Mouse (Mus musculus): Measurements from ENCODE around the gene Tmem191c. TPM values are rescaled to one million over a fixed set of nuclear protein-coding genes. Genes with fewer than 3 reads are reported as not detected.

Tmem191c gene
- total and polyA plus RNA-seq, 3 experiments, result 4.5 to 27.8 (median 21.6) TPM

DNA sequence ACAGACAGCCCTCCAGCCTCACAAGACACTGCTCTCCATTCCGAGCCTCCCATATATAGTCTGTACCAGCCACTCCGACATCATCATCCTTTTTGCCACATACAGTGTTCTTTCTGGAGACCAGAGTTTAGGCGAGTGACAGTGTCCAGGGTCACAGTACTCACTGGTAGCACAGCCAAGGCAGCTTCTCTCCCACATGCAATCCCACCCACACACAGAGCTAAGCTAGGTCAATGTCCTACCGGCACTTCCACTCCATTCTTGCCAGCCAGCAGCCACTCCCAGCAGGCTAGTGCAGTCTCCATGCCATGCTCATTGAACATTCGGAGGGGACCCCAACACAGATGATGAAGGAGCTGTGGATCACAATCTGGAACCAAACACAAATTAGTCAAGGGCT is 31.6 kb downstream of the Tmem191c start:
- Histone ChIP-seq H3K9me3 (replicated peaks) (no peaks in the 10 kb centered on the region), H3K36me3 (replicated peaks) (peaks cover 81% of the 10 kb centered on the region), H3K4me3 (ENCODE audit: low read depth, low read length) (no peak overlapping the region), H3K27me3 (ENCODE audit: insufficient read depth, low read length) (no peaks in the 10 kb centered on the region), H3K4me1 (ENCODE audit: insufficient read depth, low read depth, low read length) (no peaks in the 10 kb centered on the region)
- no peak for ATAC-seq (ENCODE audit: extremely low read depth, insufficient number of reproducible peaks, low FRiP score, poor library complexity, severe bottlenecking)
- TF ChIP-seq TAL1 (conservative IDR thresholded peaks at IDR 0.05; ENCODE audit: low read depth, low read length) (no peak), CTCF (IDR thresholded peaks at IDR 0.05; ENCODE audit: low read depth, low read length) (no peak), GATA1 (IDR thresholded peaks at IDR 0.05; ENCODE audit: borderline replicate concordance, low read length) (no peak), POLR2AphosphoS5 (IDR thresholded peaks at IDR 0.05; ENCODE audit: insufficient replicate concordance, low read depth, low read length) (no peak), GATA2 (IDR thresholded peaks at IDR 0.05; ENCODE audit: borderline replicate concordance, low read depth, low read length) (no peak)
- DNase-seq (ENCODE audit: low spot score), result no peak

DNA sequence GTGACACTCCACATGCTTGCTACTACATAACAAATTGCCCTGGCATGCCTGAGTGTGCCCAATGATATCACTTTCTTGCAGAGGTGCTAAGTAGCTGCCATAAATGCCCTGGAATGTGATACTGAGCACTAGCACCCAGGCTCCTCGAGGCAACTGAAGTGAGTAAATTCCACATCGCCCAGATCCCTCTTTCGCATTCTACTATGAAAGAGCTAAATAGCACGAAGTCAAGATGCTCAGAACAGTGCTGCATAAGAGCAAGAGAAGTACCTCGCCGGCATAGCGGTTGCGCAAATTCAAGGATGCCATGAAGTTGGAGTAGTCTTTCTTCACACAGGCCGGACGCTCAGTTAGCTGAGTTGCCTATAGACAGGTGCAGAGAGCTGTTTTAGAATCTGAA is 33.2 kb downstream of the Tmem191c start:
- H3K4me1 ChIP-seq (ENCODE audit: insufficient read depth, low read depth, low read length), result no peaks in the 10 kb centered on the region
- no peak overlapping the region for H3K4me3 ChIP-seq (ENCODE audit: low read depth, low read length)
- peaks cover 71% of the 10 kb centered on the region for H3K36me3 ChIP-seq (replicated peaks)
- TF ChIP-seq GATA2 (IDR thresholded peaks at IDR 0.05; ENCODE audit: borderline replicate concordance, low read depth, low read length) (no peak), TAL1 (conservative IDR thresholded peaks at IDR 0.05; ENCODE audit: low read depth, low read length) (no peak), POLR2AphosphoS5 (IDR thresholded peaks at IDR 0.05; ENCODE audit: insufficient replicate concordance, low read depth, low read length) (no peak), GATA1 (IDR thresholded peaks at IDR 0.05; ENCODE audit: borderline replicate concordance, low read length) (no peak), CTCF (IDR thresholded peaks at IDR 0.05; ENCODE audit: low read depth, low read length) (no peak)
- DNase-seq (ENCODE audit: low spot score) (no peak), ATAC-seq (ENCODE audit: extremely low read depth, insufficient number of reproducible peaks, low FRiP score, poor library complexity, severe bottlenecking) (no peak)
- H3K9me3 ChIP-seq (replicated peaks), result no peaks in the 10 kb centered on the region
- no peaks in the 10 kb centered on the region for H3K27me3 ChIP-seq (ENCODE audit: insufficient read depth, low read length)

DNA sequence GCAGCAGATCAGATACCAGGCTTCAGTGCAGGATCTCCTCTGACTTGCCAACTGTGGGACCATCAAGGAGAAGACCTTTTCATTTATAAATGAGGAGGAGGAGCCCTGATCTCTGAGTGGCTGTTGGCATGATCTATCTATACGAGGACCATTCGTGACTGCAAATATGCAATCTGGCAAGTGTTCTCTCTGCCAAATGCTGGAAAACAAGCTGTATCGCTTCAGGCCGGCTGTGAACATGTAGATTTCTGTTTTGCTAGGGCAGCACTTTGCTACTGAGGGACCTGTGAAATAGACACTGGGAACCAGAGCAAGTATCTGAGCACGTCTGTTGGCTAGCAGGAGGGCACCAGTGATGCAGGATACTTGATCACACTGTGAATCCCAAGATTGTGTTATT is 36.7 kb downstream of the Tmem191c start:
- no peak for ATAC-seq (ENCODE audit: extremely low read depth, insufficient number of reproducible peaks, low FRiP score, poor library complexity, severe bottlenecking)
- TF ChIP-seq GATA1 (IDR thresholded peaks at IDR 0.05; ENCODE audit: borderline replicate concordance, low read length), result no peak
- no peak for TF ChIP-seq POLR2AphosphoS5 (IDR thresholded peaks at IDR 0.05; ENCODE audit: insufficient replicate concordance, low read depth, low read length)
- TF ChIP-seq TAL1 (conservative IDR thresholded peaks at IDR 0.05; ENCODE audit: low read depth, low read length), result no peak
- no peak for TF ChIP-seq CTCF (IDR thresholded peaks at IDR 0.05; ENCODE audit: low read depth, low read length)
- no peak for TF ChIP-seq GATA2 (IDR thresholded peaks at IDR 0.05; ENCODE audit: borderline replicate concordance, low read depth, low read length)
- Histone ChIP-seq H3K9me3 (replicated peaks) (no peaks in the 10 kb centered on the region), H3K4me3 (ENCODE audit: low read depth, low read length) (no peak overlapping the region), H3K27me3 (ENCODE audit: insufficient read depth, low read length) (no peaks in the 10 kb centered on the region), H3K36me3 (replicated peaks) (peaks cover 72% of the 10 kb centered on the region), H3K4me1 (ENCODE audit: insufficient read depth, low read depth, low read length) (no peaks in the 10 kb centered on the region)
- no peak for DNase-seq (ENCODE audit: low spot score)

DNA sequence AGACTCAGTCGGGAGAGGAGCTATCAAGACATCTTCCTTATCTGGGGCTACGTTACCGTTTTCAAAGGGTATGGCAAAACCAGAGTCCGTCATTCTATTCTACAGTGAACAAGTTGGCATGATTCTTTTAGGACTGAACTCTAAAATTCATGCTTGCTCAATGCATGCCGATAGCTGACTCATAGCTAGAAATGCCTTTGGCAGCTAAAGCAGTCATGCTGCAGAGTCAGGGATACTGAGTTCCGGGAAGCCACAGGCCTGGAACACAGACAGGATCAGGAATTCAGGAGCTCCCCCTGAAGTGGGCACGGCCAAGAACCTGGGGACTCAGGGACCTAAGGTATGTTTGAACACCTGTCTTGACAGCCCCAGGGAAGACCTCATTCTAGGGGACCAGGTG is 40.7 kb downstream of the Tmem191c start:
- DNase-seq (ENCODE audit: low spot score) (no peak), ATAC-seq (ENCODE audit: extremely low read depth, insufficient number of reproducible peaks, low FRiP score, poor library complexity, severe bottlenecking) (no peak)
- Histone ChIP-seq H3K36me3 (replicated peaks) (peaks cover 54% of the 10 kb centered on the region), H3K9me3 (replicated peaks) (no peaks in the 10 kb centered on the region), H3K4me3 (ENCODE audit: low read depth, low read length) (no peak overlapping the region), H3K27me3 (ENCODE audit: insufficient read depth, low read length) (no peaks in the 10 kb centered on the region), H3K4me1 (ENCODE audit: insufficient read depth, low read depth, low read length) (no peaks in the 10 kb centered on the region)
- no peak for TF ChIP-seq POLR2AphosphoS5 (IDR thresholded peaks at IDR 0.05; ENCODE audit: insufficient replicate concordance, low read depth, low read length)
- TF ChIP-seq TAL1 (conservative IDR thresholded peaks at IDR 0.05; ENCODE audit: low read depth, low read length), result no peak
- no peak for TF ChIP-seq GATA2 (IDR thresholded peaks at IDR 0.05; ENCODE audit: borderline replicate concordance, low read depth, low read length)
- TF ChIP-seq CTCF (IDR thresholded peaks at IDR 0.05; ENCODE audit: low read depth, low read length), result no peak

DNA sequence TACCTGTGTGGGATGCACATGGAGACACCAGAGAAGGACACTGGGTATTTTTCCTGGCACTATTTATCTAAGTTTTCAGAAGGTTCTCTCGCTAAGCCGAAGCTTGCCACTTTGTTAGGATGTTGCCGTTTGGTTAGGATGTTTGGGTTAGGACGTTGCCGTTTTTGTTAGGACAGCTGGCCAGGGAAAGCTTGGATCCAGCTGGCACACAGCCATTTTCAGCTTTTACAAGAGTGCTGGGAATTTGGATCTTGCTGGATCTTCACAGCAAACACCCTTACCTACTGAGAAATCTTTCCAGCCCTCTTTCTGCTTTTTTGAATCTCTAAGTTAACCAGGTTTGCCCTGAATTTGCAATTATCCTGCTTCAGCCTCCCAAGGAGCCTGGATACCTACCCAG is 45.6 kb downstream of the Tmem191c start:
- ATAC-seq (ENCODE audit: extremely low read depth, insufficient number of reproducible peaks, low FRiP score, poor library complexity, severe bottlenecking) (no peak), DNase-seq (ENCODE audit: low spot score) (no peak)
- Histone ChIP-seq H3K4me1 (ENCODE audit: insufficient read depth, low read depth, low read length) (no peaks in the 10 kb centered on the region), H3K9me3 (replicated peaks) (no peaks in the 10 kb centered on the region), H3K4me3 (ENCODE audit: low read depth, low read length) (no peak overlapping the region), H3K27me3 (ENCODE audit: insufficient read depth, low read length) (no peaks in the 10 kb centered on the region), H3K36me3 (replicated peaks) (peaks cover 63% of the 10 kb centered on the region)
- TF ChIP-seq CTCF (IDR thresholded peaks at IDR 0.05; ENCODE audit: low read depth, low read length) (no peak), POLR2AphosphoS5 (IDR thresholded peaks at IDR 0.05; ENCODE audit: insufficient replicate concordance, low read depth, low read length) (no peak), GATA2 (IDR thresholded peaks at IDR 0.05; ENCODE audit: borderline replicate concordance, low read depth, low read length) (no peak), GATA1 (IDR thresholded peaks at IDR 0.05; ENCODE audit: borderline replicate concordance, low read length) (no peak), TAL1 (conservative IDR thresholded peaks at IDR 0.05; ENCODE audit: low read depth, low read length) (no peak)

DNA sequence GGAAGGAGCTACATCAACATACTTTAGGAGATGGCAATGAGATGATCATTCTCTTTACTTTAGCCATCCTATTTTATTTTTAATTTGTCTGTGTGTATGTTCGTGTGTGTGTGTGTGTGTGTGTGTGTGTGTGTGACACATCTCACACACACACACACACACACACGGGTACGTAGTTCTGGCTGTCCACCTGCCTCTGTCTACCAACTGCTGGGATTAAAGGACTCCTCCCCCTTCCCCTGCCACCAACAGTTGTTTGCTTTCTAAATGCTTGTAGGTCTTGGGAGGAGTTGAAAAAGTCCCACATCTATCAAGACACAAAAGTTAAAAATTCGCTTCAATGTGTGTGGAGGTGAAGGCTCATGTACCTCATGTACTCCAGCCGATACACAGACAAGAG is 48.9 kb downstream of the Tmem191c start:
- TF ChIP-seq TAL1 (conservative IDR thresholded peaks at IDR 0.05; ENCODE audit: low read depth, low read length) (no peak), CTCF (IDR thresholded peaks at IDR 0.05; ENCODE audit: low read depth, low read length) (no peak), GATA2 (IDR thresholded peaks at IDR 0.05; ENCODE audit: borderline replicate concordance, low read depth, low read length) (no peak), POLR2AphosphoS5 (IDR thresholded peaks at IDR 0.05; ENCODE audit: insufficient replicate concordance, low read depth, low read length) (no peak), GATA1 (IDR thresholded peaks at IDR 0.05; ENCODE audit: borderline replicate concordance, low read length) (no peak)
- H3K9me3 ChIP-seq (replicated peaks), result no peaks in the 10 kb centered on the region
- H3K4me3 ChIP-seq (ENCODE audit: low read depth, low read length), result no peak overlapping the region
- H3K27me3 ChIP-seq (ENCODE audit: insufficient read depth, low read length), result no peaks in the 10 kb centered on the region
- DNase-seq (ENCODE audit: low spot score) (no peak), ATAC-seq (ENCODE audit: extremely low read depth, insufficient number of reproducible peaks, low FRiP score, poor library complexity, severe bottlenecking) (no peak)
- 0 out of 2 replicates have a peak, but pooled peaks cover 4% of the 10 kb centered on the region for H3K4me1 ChIP-seq (ENCODE audit: insufficient read depth, low read depth, low read length)
- H3K36me3 ChIP-seq (replicated peaks), result peaks cover 56% of the 10 kb centered on the region
